In the genomic region with DNA sequence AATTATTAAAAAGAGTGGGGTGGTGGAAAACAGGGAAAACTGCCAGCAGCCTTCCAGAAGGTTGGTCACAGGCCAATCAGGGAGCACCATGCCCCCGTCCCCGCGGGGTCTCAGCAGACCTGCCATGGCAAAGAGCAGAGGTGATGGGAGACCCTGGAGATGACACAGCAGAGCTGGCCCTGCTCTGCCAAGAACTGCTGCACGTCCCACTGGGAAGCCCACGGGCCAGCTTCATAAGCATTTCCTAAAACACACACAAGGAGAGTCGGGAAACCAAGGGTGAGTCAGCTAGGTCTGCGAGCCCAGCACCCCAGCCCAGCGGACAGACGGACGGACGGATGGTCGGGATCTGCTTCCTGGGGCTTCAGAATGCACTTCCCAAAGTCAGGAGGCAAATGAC, we compare ENCODE assay signal across 10 mouse cellular contexts.
DNase-seq lines count a peak whose midpoint lies in the region; ATAC-seq and TF ChIP-seq lines count a peak whose summit lies in the region.
"Had no signal": no experiment of that assay in that cellular context is flagged by ENCODE, and none has a peak within 500 bp of the region (broad histone marks: within the 10 kb centered on the region; RNA-seq: fewer than 3 reads in every experiment).

No protein-coding gene starts in this region.

- no peaks in the 10 kb centered on the region for H3K36me3 ChIP-seq in heart, embryonic 16.5 days (ENCODE audit: control insufficient read depth, insufficient read depth)
- H3K36me3 ChIP-seq in neural tube, embryonic 15.5 days: peaks cover 39% of the 10 kb centered on the region
- peaks cover 10% of the 10 kb centered on the region for H3K36me3 ChIP-seq in small intestine, adult 2 months (ENCODE audit: control insufficient read depth, insufficient read depth, low read length)

- no peak for ATAC-seq in heart, embryonic 16.5 days (replicated peaks; ENCODE audit: extremely low read depth, insufficient read depth, low FRiP score)
- ATAC-seq in neural tube, embryonic 15.5 days (ENCODE audit: low FRiP score): no peak

- no peak overlapping the region for H3K4me3 ChIP-seq in heart, embryonic 16.5 days (ENCODE audit: low read length)
- no peak overlapping the region for H3K4me3 ChIP-seq in neural tube, embryonic 15.5 days (replicated peaks)
- no peak overlapping the region for H3K4me3 ChIP-seq in embryonic fibroblast, embryonic 13.5 days (ENCODE audit: insufficient read depth, low read length)
- H3K4me3 ChIP-seq in small intestine, adult 2 months (ENCODE audit: low read depth, low read length): no peak overlapping the region
- H3K4me3 ChIP-seq: embryonic facial prominence, embryonic 12.5 days; limb, embryonic 13.5 days; megakaryocyte, embryonic 14.5 days had no signal

- no peak for DNase-seq in heart, postnatal 10 days
- DNase-seq in neural tube, embryonic 10.5 days (ENCODE audit: extremely low spot score, low spot score): no peak
- DNase-seq in T-cell, adult 2 months (ENCODE audit: low spot score): no peak

- TF ChIP-seq CTCF in embryonic fibroblast, embryonic 13.5 days (IDR thresholded peaks at IDR 0.05; ENCODE audit: borderline replicate concordance, insufficient read depth, low read length): no peak
- TF ChIP-seq CTCF in small intestine, adult 2 months (IDR thresholded peaks at IDR 0.05; ENCODE audit: extremely low read depth, insufficient read length, insufficient replicate concordance, low read depth, low read length): no peak

- no peak overlapping the region for H3K9ac ChIP-seq in heart, embryonic 16.5 days (ENCODE audit: low read length)
- 0 out of 2 replicates have a peak overlapping the region, but pooled peaks have one; percentile 5 for H3K9ac ChIP-seq in neural tube, embryonic 15.5 days (replicated peaks)
- H3K9ac ChIP-seq: limb, embryonic 13.5 days had no signal

- no peak overlapping the region for H3K4me2 ChIP-seq in heart, embryonic 16.5 days (ENCODE audit: low read depth, low read length)
- no peak overlapping the region for H3K4me2 ChIP-seq in neural tube, embryonic 15.5 days
- H3K4me2 ChIP-seq: embryonic facial prominence, embryonic 12.5 days; limb, embryonic 13.5 days had no signal

- H3K27me3 ChIP-seq in heart, embryonic 16.5 days (ENCODE audit: control insufficient read depth, insufficient read depth, low read length): no peaks in the 10 kb centered on the region
- no peaks in the 10 kb centered on the region for H3K27me3 ChIP-seq in neural tube, embryonic 15.5 days (replicated peaks)
- H3K27me3 ChIP-seq in small intestine, adult 2 months (ENCODE audit: control insufficient read depth, insufficient read depth, low read length): no peaks in the 10 kb centered on the region
- H3K27me3 ChIP-seq: embryonic facial prominence, embryonic 12.5 days; limb, embryonic 13.5 days had no signal

- no peaks in the 10 kb centered on the region for H3K9me3 ChIP-seq in heart, embryonic 16.5 days (replicated peaks; ENCODE audit: control insufficient read depth, low read length)
- H3K9me3 ChIP-seq in neural tube, embryonic 15.5 days (replicated peaks): no peaks in the 10 kb centered on the region
- H3K9me3 ChIP-seq: embryonic facial prominence, embryonic 12.5 days; limb, embryonic 13.5 days; megakaryocyte, embryonic 14.5 days had no signal

- H3K4me1 ChIP-seq in heart, embryonic 16.5 days (ENCODE audit: control insufficient read depth, insufficient read depth, low read length): peaks cover 25% of the 10 kb centered on the region
- peaks cover 27% of the 10 kb centered on the region for H3K4me1 ChIP-seq in neural tube, embryonic 15.5 days
- 0 out of 2 replicates have a peak, but pooled peaks cover 4% of the 10 kb centered on the region for H3K4me1 ChIP-seq in embryonic fibroblast, embryonic 13.5 days (ENCODE audit: control insufficient read depth, insufficient read depth, low read length)
- H3K4me1 ChIP-seq in small intestine, adult 2 months (ENCODE audit: control insufficient read depth, insufficient read depth, insufficient read length, low read length): no peaks in the 10 kb centered on the region

- peak overlapping the region; percentile 80 for H3K27ac ChIP-seq in heart, embryonic 16.5 days (ENCODE audit: low read length)
- peak overlapping the region; percentile 61 for H3K27ac ChIP-seq in neural tube, embryonic 15.5 days (replicated peaks)
- H3K27ac ChIP-seq in embryonic fibroblast, embryonic 13.5 days (ENCODE audit: insufficient read depth, low read length): peak overlapping the region; percentile 87
- H3K27ac ChIP-seq in small intestine, adult 2 months (ENCODE audit: insufficient read depth, low read depth, low read length): peak overlapping the region; percentile 16; the same call in 1 of the 2 replicates
- H3K27ac ChIP-seq: embryonic facial prominence, embryonic 12.5 days had no signal

- WGBS in heart, embryonic 16.5 days: 72% methylated on average over 12 of the region's 12 CpGs
- WGBS in neural tube, embryonic 15.5 days: 84% methylated on average over 12 of the region's 12 CpGs
- WGBS in small intestine, adult 2 months: 80% methylated on average over 12 of the region's 12 CpGs

- TF ChIP-seq POLR2A in embryonic fibroblast, embryonic 13.5 days (IDR thresholded peaks at IDR 0.05; ENCODE audit: low read depth, low read length): no peak
- TF ChIP-seq POLR2A in small intestine, adult 2 months (IDR thresholded peaks at IDR 0.05; ENCODE audit: low read depth, low read length): no peak

- intact Hi-C loops in heart, postnatal 10 days (cut with DNase I): no loop called here

Comparison
In these comparisons a context has a peak if more than half of its experiments do, and no peak if none do; other contexts are left out.
1. H3K27ac ChIP-seq: peak in every context shown above with its lines; median percentile 87 in embryonic fibroblast, embryonic 13.5 days; 80 in heart, embryonic 16.5 days; 61 in neural tube, embryonic 15.5 days; 16 in small intestine, adult 2 months.